Mouse (Mus musculus) lung, postnatal 0 days (tissue): ENCODE data around the gene Ctnna3. TPM values are rescaled to one million over a fixed set of nuclear protein-coding genes. Genes with fewer than 3 reads are reported as not detected.
"Not testable (repeated sequence)": the region's sequence is repeated elsewhere in the genome, so short reads cannot be mapped to it uniquely, and the experiment has no call there.

Experiments used
- ATAC-seq: fragments of 200-750 bp; cut with Nextera tagmentation; 2 replicates; pipeline ENCODE4 v1.8.0; 2017; ENCODE audit warnings: moderate library complexity
- DNase-seq: peaks from one replicate; pipeline ENCODE4 v3.0.0-alpha.2; 2016; ENCODE audit warnings: low spot score
- H3K27ac ChIP-seq: fragments of 300-500 bp; sonication (generic); 2 replicates; pipeline ENCODE4 v1.5.1; 2014; ENCODE audit warnings: antibody characterized with exemption, mild to moderate bottlenecking, low read length, mixed read lengths
- H3K27me3 ChIP-seq: fragments of 300-500 bp; sonication (generic); replicated peaks from 2 replicates; pipeline ENCODE4 v1.6.1; 2014; ENCODE audit warnings: low read length, mixed read lengths; ENCODE audit not compliant: insufficient read depth
- H3K36me3 ChIP-seq: fragments of 300-500 bp; sonication (generic); 2 replicates; pipeline ENCODE4 v1.6.1; 2014; ENCODE audit warnings: low read length, mixed read lengths; ENCODE audit not compliant: insufficient read depth
- H3K4me1 ChIP-seq: fragments of 300-500 bp; sonication (generic); 2 replicates; pipeline ENCODE4 v1.6.1; 2014; ENCODE audit warnings: antibody characterized with exemption, low read depth, low read length, mixed read lengths; ENCODE audit not compliant: insufficient read depth
- H3K4me2 ChIP-seq: fragments of 300-500 bp; sonication (generic); replicated peaks from 2 replicates; pipeline ENCODE4 v1.6.1; 2014; ENCODE audit warnings: low read depth, mild to moderate bottlenecking, low read length, moderate library complexity, mixed read lengths
- H3K4me3 ChIP-seq: fragments of 300-500 bp; sonication (generic); 2 replicates; pipeline ENCODE4 v1.5.1; 2014; ENCODE audit warnings: low read depth, low read length
- H3K9ac ChIP-seq: fragments of 300-500 bp; sonication (generic); replicated peaks from 2 replicates; pipeline ENCODE4 v1.6.1; 2014; ENCODE audit warnings: low read depth, mild to moderate bottlenecking
- H3K9me3 ChIP-seq: fragments of 300-500 bp; sonication (generic); 2 replicates; pipeline ENCODE4 v1.6.1; 2016; ENCODE audit warnings: low read length, mixed read lengths
- CTCF ChIP-seq: IDR thresholded peaks from 2 replicates; pipeline ENCODE4 v1.5.1; 2016; ENCODE audit warnings: antibody characterized with exemption, mild to moderate bottlenecking
- EP300 ChIP-seq: IDR thresholded peaks from 2 replicates; pipeline ENCODE4 v1.6.1; 2016; ENCODE audit warnings: antibody characterized with exemption, mild to moderate bottlenecking, control low read depth
- WGBS: fragments of 180-500 bp; shearing (Covaris S2); extraction: QIAGEN DNeasy Blood & Tissue Kit; methylation state at CpG from one replicate; pipeline ENCODE4 v1.1.7; 2014; 5-methylcytosine and 5-hydroxymethylcytosine counted together
- polyA plus RNA-seq: library from polyadenylated mRNA; unstranded; fragments of >200 nt; fragmentation: Nextera tagmentation; extraction: Ambion mirVana; gene quantifications from 2 replicates; pipeline ENCODE4 v1.2.1, GENCODE M21; 2015

The Ctnna3 gene
- polyA plus RNA-seq, 1 experiment from 2014 or later: 0.19 TPM

DNA sequence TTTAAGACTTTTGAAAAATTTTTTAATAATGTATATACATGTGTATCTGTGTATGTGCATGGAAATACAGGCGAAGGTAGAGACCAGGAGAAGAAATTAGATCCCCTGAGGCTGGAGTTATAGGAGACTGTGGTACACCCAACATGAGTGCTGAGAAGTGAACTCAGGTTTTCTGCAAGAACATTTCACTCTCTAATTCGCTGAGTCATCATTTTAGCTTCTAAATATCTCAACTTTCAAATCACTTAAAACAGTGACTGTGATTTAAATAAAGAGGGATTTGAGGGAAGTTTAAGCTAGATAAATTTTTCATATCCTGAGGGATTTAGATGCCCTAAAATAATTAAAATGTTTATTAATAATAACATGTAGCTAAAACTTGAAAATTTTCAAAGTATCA, 1241.6 kb downstream of the Ctnna3 start:
- no peaks in the 10 kb centered on the region for H3K36me3 ChIP-seq
- TF ChIP-seq EP300: no peak
- no peak for TF ChIP-seq CTCF
- H3K4me1 ChIP-seq: no peaks in the 10 kb centered on the region
- WGBS: 54% methylated on average over 2 of the region's 2 CpGs
- no peak overlapping the region for H3K9ac ChIP-seq
- no peak for DNase-seq
- no peak overlapping the region for H3K4me2 ChIP-seq
- no peak overlapping the region for H3K4me3 ChIP-seq
- no peaks in the 10 kb centered on the region for H3K9me3 ChIP-seq
- no peak for ATAC-seq
- H3K27ac ChIP-seq: no peak overlapping the region
- no peaks in the 10 kb centered on the region for H3K27me3 ChIP-seq

GRCm38 (mm10) chr10:64675796-64676195, 1245.9 kb downstream of the Ctnna3 start:
- H3K27ac ChIP-seq: no peak overlapping the region
- no peaks in the 10 kb centered on the region for H3K9me3 ChIP-seq
- H3K4me1 ChIP-seq: no peaks in the 10 kb centered on the region
- H3K27me3 ChIP-seq: no peaks in the 10 kb centered on the region
- H3K36me3 ChIP-seq: no peaks in the 10 kb centered on the region
- no peak overlapping the region for H3K9ac ChIP-seq
- TF ChIP-seq CTCF (no peak), EP300 (no peak)
- 75% methylated on average over 3 of the region's 3 CpGs for WGBS
- H3K4me3 ChIP-seq: no peak overlapping the region
- ATAC-seq: no peak
- H3K4me2 ChIP-seq: no peak overlapping the region
- DNase-seq: no peak

DNA sequence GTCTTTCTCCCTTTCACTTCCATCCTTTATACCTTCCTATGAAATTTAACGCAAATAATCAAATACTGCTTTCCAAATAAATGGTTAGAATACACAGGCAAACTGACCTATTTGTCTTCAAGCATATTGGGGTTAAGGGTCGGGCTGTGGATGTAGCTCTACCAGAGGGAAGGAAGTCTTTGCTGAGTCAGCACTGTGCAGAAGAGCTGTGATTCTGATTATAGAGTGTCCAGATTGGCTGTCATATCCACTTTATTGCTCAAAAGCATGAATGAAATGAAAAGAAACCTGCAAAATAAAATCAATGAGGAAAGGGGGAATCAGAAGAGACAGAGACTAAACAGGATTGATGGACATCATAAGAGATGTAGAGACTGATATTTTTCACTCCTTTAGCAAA, 1280.1 kb downstream of the Ctnna3 start:
- H3K4me2 ChIP-seq: no peak overlapping the region
- H3K9me3 ChIP-seq: no peaks in the 10 kb centered on the region
- H3K9ac ChIP-seq: no peak overlapping the region
- TF ChIP-seq EP300 (no peak), CTCF (no peak)
- DNase-seq (no peak), ATAC-seq (no peak)
- no peak overlapping the region for H3K4me3 ChIP-seq
- H3K4me1 ChIP-seq: no peaks in the 10 kb centered on the region
- no peaks in the 10 kb centered on the region for H3K36me3 ChIP-seq
- H3K27me3 ChIP-seq: no peaks in the 10 kb centered on the region
- H3K27ac ChIP-seq: no peak overlapping the region
- WGBS: 83% methylated on average over 2 of the region's 2 CpGs

- no peak overlapping the region for H3K4me3 ChIP-seq
- TF ChIP-seq EP300 (no peak), CTCF (no peak)
- H3K36me3 ChIP-seq: no peaks in the 10 kb centered on the region
- H3K27ac ChIP-seq: no peak overlapping the region
- WGBS: 57% methylated on average over 9 of the region's 9 CpGs
- ATAC-seq (no peak), DNase-seq (no peak)
- H3K9ac ChIP-seq: no peak overlapping the region
- no peaks in the 10 kb centered on the region for H3K4me1 ChIP-seq
- H3K4me2 ChIP-seq: no peak overlapping the region
- H3K9me3 ChIP-seq: no peaks in the 10 kb centered on the region
- H3K27me3 ChIP-seq: no peaks in the 10 kb centered on the region
Measured at GRCm38 (mm10) chr10:64718036-64718435, 1288.1 kb downstream of the Ctnna3 start.

- DNase-seq: no peak
- no peak for ATAC-seq
- H3K27me3 ChIP-seq: no peaks in the 10 kb centered on the region
- H3K4me2 ChIP-seq: no peak overlapping the region
- H3K4me1 ChIP-seq: no peaks in the 10 kb centered on the region
- H3K27ac ChIP-seq: no peak overlapping the region
- H3K4me3 ChIP-seq: no peak overlapping the region
- H3K9me3 ChIP-seq: no peaks in the 10 kb centered on the region
- no peak overlapping the region for H3K9ac ChIP-seq
- H3K36me3 ChIP-seq: no peaks in the 10 kb centered on the region
- 42% methylated on average over 2 of the region's 2 CpGs for WGBS
- no peak for TF ChIP-seq EP300
- no peak for TF ChIP-seq CTCF
Measured at GRCm38 (mm10) chr10:64735692-64736091, 1305.8 kb downstream of the Ctnna3 start.

GRCm38 (mm10) chr10:64736616-64737015, 1306.7 kb downstream of the Ctnna3 start:
- Histone ChIP-seq H3K27me3 (no peaks in the 10 kb centered on the region), H3K36me3 (no peaks in the 10 kb centered on the region), H3K4me3 (no peak overlapping the region), H3K4me2 (no peak overlapping the region), H3K9me3 (no peaks in the 10 kb centered on the region), H3K4me1 (no peaks in the 10 kb centered on the region), H3K27ac (no peak overlapping the region), H3K9ac (no peak overlapping the region)
- ATAC-seq (no peak), DNase-seq (no peak)
- TF ChIP-seq EP300: no peak
- TF ChIP-seq CTCF: no peak
- WGBS: 14% methylated on average over 2 of the region's 2 CpGs

- H3K9me3 ChIP-seq, DNase-seq, H3K27ac ChIP-seq, H3K27me3 ChIP-seq, H3K4me1 ChIP-seq, H3K36me3 ChIP-seq, H3K4me2 ChIP-seq, H3K9ac ChIP-seq, ATAC-seq, H3K4me3 ChIP-seq: not testable (repeated sequence)
- WGBS: 75% methylated on average over 11 of the region's 11 CpGs
Measured at GRCm38 (mm10) chr10:64741721-64742120, 1311.8 kb downstream of the Ctnna3 start.

DNA sequence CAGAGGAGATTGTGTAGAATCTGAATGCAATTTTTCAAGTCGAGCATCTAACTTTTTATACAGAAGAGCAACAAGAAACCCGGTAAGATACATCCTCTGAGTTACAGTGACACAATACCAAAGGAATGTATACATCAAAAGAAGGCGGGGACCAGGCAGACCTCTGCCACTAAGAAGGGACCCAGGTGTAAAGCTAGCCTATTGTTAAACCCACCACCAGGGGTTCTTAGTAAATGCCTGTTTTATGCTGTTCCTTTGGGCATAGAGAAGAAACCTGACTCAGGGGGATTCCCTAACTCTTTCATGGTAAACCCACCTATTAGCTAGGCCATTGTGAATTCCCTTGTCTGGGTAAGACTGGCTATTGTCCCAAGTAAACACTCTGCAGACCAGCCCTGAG, 1314.2 kb downstream of the Ctnna3 start:
- ATAC-seq, H3K4me1 ChIP-seq, H3K9ac ChIP-seq, H3K36me3 ChIP-seq, H3K4me2 ChIP-seq, DNase-seq, H3K27me3 ChIP-seq, H3K27ac ChIP-seq, H3K9me3 ChIP-seq, H3K4me3 ChIP-seq: not testable (repeated sequence)
- 30% methylated on average over 3 of the region's 3 CpGs for WGBS
